ENCODE assay signal across 8 mouse cellular contexts in the genomic region with DNA sequence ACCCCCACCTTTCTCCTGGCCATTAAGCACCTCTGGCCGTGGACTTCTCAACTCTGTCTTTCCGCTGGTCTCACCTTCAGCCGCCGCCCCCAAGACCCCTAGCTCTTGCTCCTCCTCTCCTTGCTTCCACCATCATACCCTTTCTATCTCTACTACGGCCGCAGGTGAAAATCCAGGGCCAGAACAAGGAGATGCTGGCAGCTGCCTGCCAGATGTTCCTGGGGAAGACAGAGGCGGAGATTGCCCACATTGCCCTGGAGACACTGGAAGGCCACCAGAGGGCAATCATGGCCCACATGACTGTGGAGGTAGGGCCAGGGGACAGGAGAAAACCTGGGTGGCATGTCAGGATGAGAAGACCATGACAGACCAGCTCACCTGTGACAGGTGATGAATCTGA. TPM values are rescaled to one million over a fixed set of nuclear protein-coding genes. Genes with fewer than 3 reads are reported as not detected.
DNase-seq lines count a peak whose midpoint lies in the region; ATAC-seq and TF ChIP-seq lines count a peak whose summit lies in the region.

No protein-coding gene starts in this region.

- peaks cover 11% of the 10 kb centered on the region for H3K79me2 ChIP-seq in myocyte (ENCODE audit: control insufficient read depth, insufficient read depth)

- peaks cover 12% of the 10 kb centered on the region for H3K36me3 ChIP-seq in myocyte (ENCODE audit: control insufficient read depth, insufficient read depth)

- H3ac ChIP-seq in myocyte (ENCODE audit: control insufficient read depth, insufficient read length), result no peak overlapping the region

- DNase-seq in adrenal gland, adult (ENCODE audit: inconsistent age in 2 of 2, low spot score in 1 of 2), result peak; percentile 50 to 75
- DNase-seq in adrenal gland, adult 8-10 months, result no peak
- DNase-seq in retina, postnatal 1 day, result peak; percentile 28
- DNase-seq in retina, embryonic 14.5 days (ENCODE audit: low spot score), result no peak
- DNase-seq in induced T-regulatory cell, adult 2 months (ENCODE audit: low read depth), result peak; percentile 39
- no peak for DNase-seq in right cerebral cortex, adult 18-20 months

- TF ChIP-seq POLR2A in myocyte (IDR thresholded peaks at IDR 0.05; ENCODE audit: insufficient read length, low read depth), result no peak

- peak overlapping the region; percentile 100 for H3K4me3 ChIP-seq in myocyte

- peak overlapping the region; percentile 59 for H3K4me2 ChIP-seq in myocyte (ENCODE audit: low read depth)

- no peak for ATAC-seq in megakaryocyte progenitor cell, adult 5-6 weeks (replicated peaks; ENCODE audit: poor library complexity)

- H3K27me3 ChIP-seq in myocyte (ENCODE audit: control insufficient read depth, insufficient read depth, insufficient read length), result no peaks in the 10 kb centered on the region

TF ChIP-seq in myocyte, 11 proteins besides CTCF, POLR2A, EP300 and RAD21:
- TF ChIP-seq MAX (IDR thresholded peaks at IDR 0.05; ENCODE audit: low read depth) (no peak), CEBPB (IDR thresholded peaks at IDR 0.05; ENCODE audit: insufficient read depth, poor library complexity, severe bottlenecking) (no peak), USF1 (IDR thresholded peaks at IDR 0.05; ENCODE audit: low read depth) (no peak), SRF (IDR thresholded peaks at IDR 0.05; ENCODE audit: control insufficient read depth, insufficient read length, low read depth) (no peak), TCF12 (IDR thresholded peaks at IDR 0.05; ENCODE audit: insufficient read depth, poor library complexity, severe bottlenecking) (no peak), TCF3 (IDR thresholded peaks at IDR 0.05; ENCODE audit: insufficient read length, low read depth) (no peak), E2F4 (IDR thresholded peaks at IDR 0.05; ENCODE audit: insufficient read depth) (no peak), REST (IDR thresholded peaks at IDR 0.05; ENCODE audit: insufficient read depth, insufficient read length) (no peak), POLR2AphosphoS2 (IDR thresholded peaks at IDR 0.05; ENCODE audit: insufficient read length, low read depth) (no peak), MYOG (IDR thresholded peaks at IDR 0.05; ENCODE audit: control insufficient read depth in 1 of 3, insufficient read depth in 1 of 3, insufficient read length in 2 of 3, low read depth in 2 of 3) (no peak), MYOD1 (IDR thresholded peaks at IDR 0.05; ENCODE audit: control insufficient read depth in 1 of 3, insufficient read length in 2 of 3, low read depth in 2 of 3) (no peak)

RNA-seq across cellular contexts. Expression of gene Flot1, which starts 1.4 kb away (rescaled TPM):
- 100 to 1,000 TPM in 2 of 4 experiments, 10 to 100 TPM in 2; 57.2 to 117 (median 94.8) TPM for total RNA-seq in adrenal gland, adult 8-10 months (2022)
- 107 TPM for polyA plus RNA-seq in myocyte (2012; fragmentation: generic; extraction: Trizol)
- total RNA-seq in megakaryocyte progenitor cell, adult 5-6 weeks (2015), result 52.9 and 58.3 TPM in 2 replicates
- total RNA-seq in megakaryocyte progenitor cell, adult 5-6 weeks (2017), result 65.1 and 74.4 TPM in 2 replicates

RNA-seq across cellular contexts. Expression of gene Ier3, which starts 2.9 kb away (rescaled TPM):
- total RNA-seq in adrenal gland, adult 8-10 months (2022), result 10 to 100 TPM in 3 of 4 experiments, 1 to 10 TPM in 1; 8.3 to 19.3 (median 13.7) TPM
- 45.1 TPM for polyA plus RNA-seq in myocyte (2012; fragmentation: generic; extraction: Trizol)
- 28.1 and 41.7 TPM in 2 replicates for total RNA-seq in megakaryocyte progenitor cell, adult 5-6 weeks (2015)
- total RNA-seq in megakaryocyte progenitor cell, adult 5-6 weeks (2017), result 24.6 and 33.1 TPM in 2 replicates

RNA-seq across cellular contexts. Expression of gene Tubb5, which starts 13.7 kb away (rescaled TPM):
- 100 to 1,000 TPM; 141 to 168 (median 159) TPM for total RNA-seq in adrenal gland, adult 8-10 months (2022)
- polyA plus RNA-seq in myocyte (2012; fragmentation: generic; extraction: Trizol), result 692 TPM
- 871 and 938 TPM in 2 replicates for total RNA-seq in megakaryocyte progenitor cell, adult 5-6 weeks (2015)
- total RNA-seq in megakaryocyte progenitor cell, adult 5-6 weeks (2017), result 947 and 991 TPM in 2 replicates

RNA-seq across cellular contexts. Expression of gene Mdc1, which starts 16.9 kb away (rescaled TPM):
- total RNA-seq in adrenal gland, adult 8-10 months (2022), result 10 to 100 TPM; 20.9 to 28.2 (median 24.1) TPM
- polyA plus RNA-seq in myocyte (2012; fragmentation: generic; extraction: Trizol), result 7.0 TPM
- total RNA-seq in megakaryocyte progenitor cell, adult 5-6 weeks (2015), result 77.6 and 77.8 TPM in 2 replicates
- 17.5 and 17.6 TPM in 2 replicates for total RNA-seq in megakaryocyte progenitor cell, adult 5-6 weeks (2017)

RNA-seq across cellular contexts. Expression of gene Nrm, which starts 36.7 kb away (rescaled TPM):
- total RNA-seq in adrenal gland, adult 8-10 months (2022), result 1 to 10 TPM; 2.5 to 5.4 (median 5.0) TPM
- 18.5 TPM for polyA plus RNA-seq in myocyte (2012; fragmentation: generic; extraction: Trizol)
- 47.4 and 64.5 TPM in 2 replicates for total RNA-seq in megakaryocyte progenitor cell, adult 5-6 weeks (2015)
- total RNA-seq in megakaryocyte progenitor cell, adult 5-6 weeks (2017), result 43.1 and 50.1 TPM in 2 replicates

Comparison
In these comparisons a context has a peak if more than half of its experiments do, and no peak if none do; other contexts are left out.
1. DNase-seq: peak in adrenal gland, adult (2 of 2), retina, postnatal 1 day (single experiment) and induced T-regulatory cell, adult 2 months (single experiment); none in adrenal gland, adult 8-10 months (single experiment), retina, embryonic 14.5 days (single experiment) and right cerebral cortex, adult 18-20 months (single experiment).
2. RNA of gene Tubb5, which starts 13.7 kb away (total RNA-seq): 871 to 991 TPM in megakaryocyte progenitor cell, adult 5-6 weeks; 141 to 168 TPM in adrenal gland, adult 8-10 months; every median in the first group is over 4 times any median in the second.